Mouse (Mus musculus): ENCODE data around the gene Ncoa4. TPM values are rescaled to one million over a fixed set of nuclear protein-coding genes. Genes with fewer than 3 reads are reported as not detected.
"Not testable (repeated sequence)": the region's sequence is repeated elsewhere in the genome, so short reads cannot be mapped to it uniquely, and the experiment has no call there.

Gene Ncoa4
- 175 and 198 TPM in 2 replicates for total RNA-seq (2021)
- long read RNA-seq, experiment 1, full-length matches to known transcripts = 158 of 200 reads
- long read RNA-seq, experiment 1, partial matches to known transcripts = 18 of 200 reads
- long read RNA-seq, experiment 1, other reads (novel, unspliced or antisense) = 24 of 200 reads
- long read RNA-seq, experiment 2, full-length matches to known transcripts = 135 of 171 reads
- long read RNA-seq, experiment 2, partial matches to known transcripts = 16 of 171 reads
- long read RNA-seq, experiment 2, other reads (novel, unspliced or antisense) = 20 of 171 reads

DNA sequence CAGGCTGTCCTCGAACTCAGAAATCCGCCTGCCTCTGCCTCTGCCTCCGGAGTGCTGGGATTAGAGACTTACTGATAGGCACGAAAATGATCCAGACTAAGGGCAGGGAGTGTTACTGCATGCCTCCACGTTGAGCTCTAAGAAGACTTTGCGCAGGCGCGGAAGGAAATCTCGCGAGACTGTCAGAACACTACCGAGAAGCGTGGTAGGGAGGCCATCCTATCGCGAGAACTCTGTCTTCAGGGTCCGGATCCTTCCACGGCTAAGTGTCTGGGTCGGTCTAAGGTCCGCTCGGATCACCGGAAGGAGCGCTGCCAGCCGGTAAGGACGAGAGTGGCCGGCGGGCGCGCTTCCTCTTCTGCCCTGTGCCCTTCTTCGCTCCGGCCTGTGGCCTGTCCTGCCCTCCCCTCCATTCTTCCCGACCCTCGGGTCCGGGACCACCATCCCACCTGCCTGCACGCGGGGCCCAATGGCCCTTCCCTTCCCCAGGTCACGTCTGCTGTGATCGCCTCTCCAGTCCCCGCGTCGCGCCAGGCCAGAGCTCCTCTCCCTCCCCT lies at the start of gene Ncoa4:
Gene Ncoa4 (plus strand): TSS at position 176 of the 557 bp plus-strand sequence.
- DNase-seq = peak; percentile 99

DNA sequence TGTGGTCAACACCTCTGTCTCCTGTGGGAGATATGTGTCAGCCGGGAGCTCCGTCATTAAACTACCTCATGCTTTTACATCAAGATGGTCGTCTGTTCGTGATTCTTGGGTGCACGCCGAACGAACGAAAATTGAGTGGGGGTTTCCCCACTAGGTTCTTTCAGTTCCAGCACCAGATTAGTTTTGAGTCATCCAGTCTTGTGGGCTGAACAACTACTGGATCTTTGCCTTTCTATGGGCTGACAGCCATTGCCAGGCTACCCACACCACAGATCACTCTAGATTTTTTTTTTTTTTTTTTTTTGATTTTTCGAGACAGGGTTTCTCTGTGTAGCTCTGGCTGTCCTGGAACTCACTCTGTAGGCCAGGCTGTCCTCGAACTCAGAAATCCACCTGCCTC lies 47.5 kb upstream of the Ncoa4 start:
- not testable (repeated sequence) for DNase-seq

DNA sequence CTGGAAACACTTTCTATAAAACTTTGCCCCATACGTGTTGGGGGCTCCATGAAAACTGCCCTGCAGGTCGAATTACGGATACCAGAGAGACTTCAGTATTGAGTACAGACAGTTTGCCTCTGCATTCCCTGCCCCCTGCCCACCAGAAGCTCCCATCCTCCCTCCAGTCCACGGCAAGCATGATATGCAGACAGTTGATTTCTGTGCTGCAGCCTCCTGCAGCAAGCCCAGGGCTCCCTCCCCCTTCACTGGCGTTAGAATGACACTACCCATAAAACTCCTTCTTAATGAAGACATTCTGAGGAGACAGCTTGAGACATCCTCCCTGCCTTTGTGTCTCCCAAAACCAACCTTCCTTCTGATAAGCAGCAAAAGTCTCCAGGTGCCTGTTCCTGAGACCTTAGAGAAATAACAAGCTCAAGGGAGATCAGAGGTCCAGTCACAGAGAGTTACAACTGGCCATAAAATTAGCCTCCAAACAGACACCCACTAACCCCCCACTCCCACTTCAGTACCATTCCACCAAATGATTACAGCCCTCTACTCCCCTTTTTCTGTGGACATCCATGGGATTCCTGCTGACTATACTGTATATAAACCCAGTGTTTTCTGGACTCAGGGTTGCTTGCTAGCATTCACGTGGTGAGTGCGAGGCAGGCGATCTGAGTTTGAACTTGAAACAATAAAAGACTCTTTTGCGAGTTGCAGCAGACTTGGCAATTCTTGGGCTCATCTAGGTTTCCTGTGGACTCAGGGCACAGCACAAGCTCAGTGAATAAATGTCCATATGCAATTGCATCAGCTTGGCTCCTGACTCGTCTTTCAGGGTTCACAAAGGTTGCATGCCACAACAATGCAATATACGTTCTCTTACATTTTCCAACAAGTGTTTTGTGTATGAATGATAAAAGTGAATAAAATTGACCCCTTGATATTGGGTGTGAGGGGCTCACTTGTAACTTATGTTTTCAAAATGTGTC lies 38.4 kb upstream of the Ncoa4 start:
- DNase-seq = no peak

DNA sequence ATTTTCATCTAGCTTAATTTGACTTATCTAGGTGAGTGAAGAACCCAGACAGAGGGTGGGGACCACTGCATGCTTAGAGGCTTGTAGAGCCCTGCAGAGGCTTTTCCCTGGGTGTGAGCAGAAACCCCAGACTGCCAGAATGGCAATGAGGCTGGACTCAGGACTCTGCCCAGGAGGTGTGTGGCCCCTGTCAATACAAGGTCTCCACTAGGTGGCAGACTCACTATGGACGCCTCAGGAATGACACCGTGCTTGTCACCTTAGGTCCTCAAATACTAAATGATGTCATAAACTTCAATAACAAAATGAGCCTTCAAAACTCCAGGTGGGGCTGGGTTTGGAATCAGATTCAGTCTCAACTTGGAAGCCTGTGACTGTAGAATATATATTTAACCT lies 37.7 kb upstream of the Ncoa4 start:
- peak; percentile 46 for DNase-seq

DNA sequence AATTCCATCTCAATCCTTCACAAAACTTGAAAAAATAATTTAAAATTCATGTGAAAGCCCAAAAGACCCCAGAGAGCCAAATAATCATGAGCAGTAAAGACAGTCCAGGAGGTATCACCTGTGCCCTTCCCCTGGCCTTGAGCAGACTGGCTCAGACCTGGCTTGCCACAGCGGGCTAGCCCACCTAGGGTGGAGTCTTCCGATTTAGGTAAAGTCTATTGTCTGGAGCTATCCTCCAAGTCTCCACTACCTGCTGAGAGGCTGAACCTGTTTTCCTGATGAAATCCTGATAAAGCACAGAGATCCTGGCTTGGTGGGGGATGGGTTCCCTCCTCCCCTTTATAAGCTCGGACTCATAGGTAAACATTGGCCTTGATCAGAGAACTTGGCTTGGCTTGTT lies 35.4 kb upstream of the Ncoa4 start:
- no peak for DNase-seq

DNA sequence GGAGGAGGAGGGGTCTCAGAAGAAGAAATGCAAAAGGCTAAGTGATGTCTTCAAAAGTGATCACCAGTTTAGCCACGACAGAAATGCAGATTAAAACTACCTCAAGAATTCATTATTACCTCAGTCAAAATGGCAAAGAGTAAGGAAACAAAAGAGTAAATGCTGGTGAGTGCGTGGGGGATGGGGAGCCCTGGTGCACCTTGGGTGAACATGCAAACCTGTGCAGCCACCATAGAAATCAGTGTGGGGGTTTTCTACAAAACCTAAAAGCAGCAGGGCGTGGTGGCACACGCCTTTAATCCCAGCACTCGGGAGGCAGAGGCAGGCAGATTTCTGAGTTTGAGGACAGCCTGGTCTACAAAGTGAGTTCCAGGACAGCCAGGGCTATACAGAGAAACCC lies 34.4 kb upstream of the Ncoa4 start:
- not testable (repeated sequence) for DNase-seq

DNA sequence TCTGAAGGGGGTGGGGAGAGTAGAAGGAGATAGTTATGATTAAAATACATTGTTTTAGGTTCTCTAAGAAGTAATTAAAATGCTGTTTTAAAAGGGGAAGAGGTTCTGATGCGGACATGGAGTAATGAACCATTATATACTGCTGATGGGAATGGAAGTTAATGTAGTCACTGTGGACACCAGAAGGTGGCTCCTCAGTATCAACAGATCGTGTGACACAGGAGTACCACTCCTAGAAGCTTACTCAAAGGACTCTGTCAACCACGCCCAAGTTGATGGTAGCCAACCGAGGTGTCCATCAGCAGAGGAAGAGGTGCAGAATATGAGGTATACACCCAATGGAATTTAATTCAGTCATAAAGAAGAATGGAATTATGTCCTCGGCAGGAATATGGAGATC lies 31.3 kb upstream of the Ncoa4 start:
- no peak for DNase-seq

DNA sequence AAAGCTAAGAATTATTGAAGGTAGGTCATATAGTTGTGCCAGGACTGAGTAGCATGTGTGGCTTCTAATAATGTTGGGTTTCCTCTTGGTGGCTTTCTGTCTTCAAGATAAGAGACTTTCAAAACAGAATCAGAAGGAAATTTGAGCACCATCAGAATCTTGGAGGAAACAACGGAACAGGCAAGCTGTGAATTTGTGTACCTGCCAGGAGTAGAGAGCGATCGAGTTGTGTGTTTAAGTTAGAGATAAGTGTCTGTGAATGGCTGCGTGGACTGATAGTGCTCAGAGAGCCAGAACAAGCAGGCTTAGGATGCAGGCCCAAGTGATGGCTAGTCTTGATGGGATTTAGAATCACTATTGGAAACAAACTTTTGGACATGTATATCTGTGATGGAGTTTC lies 27.8 kb upstream of the Ncoa4 start:
- no peak for DNase-seq

DNA sequence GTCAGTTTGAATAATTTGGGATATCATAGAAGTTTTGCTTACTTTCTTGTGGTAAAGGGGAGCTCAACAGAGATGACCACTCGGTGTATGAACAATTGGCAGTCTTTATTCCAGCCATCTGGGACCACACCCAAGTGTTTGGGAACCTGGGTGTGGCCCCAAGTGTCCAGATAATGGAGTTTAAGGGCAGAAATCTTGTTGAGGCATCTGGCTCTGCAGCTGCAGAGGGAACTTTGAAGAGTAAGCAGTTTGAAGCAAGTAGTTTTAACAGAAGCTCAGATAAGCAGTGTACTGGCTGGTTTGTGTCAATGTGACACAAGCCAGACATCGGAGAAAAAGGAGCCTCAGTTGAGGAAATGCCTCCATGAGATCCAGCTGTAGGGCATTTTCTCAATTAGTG lies 25.4 kb upstream of the Ncoa4 start:
- DNase-seq = no peak

DNA sequence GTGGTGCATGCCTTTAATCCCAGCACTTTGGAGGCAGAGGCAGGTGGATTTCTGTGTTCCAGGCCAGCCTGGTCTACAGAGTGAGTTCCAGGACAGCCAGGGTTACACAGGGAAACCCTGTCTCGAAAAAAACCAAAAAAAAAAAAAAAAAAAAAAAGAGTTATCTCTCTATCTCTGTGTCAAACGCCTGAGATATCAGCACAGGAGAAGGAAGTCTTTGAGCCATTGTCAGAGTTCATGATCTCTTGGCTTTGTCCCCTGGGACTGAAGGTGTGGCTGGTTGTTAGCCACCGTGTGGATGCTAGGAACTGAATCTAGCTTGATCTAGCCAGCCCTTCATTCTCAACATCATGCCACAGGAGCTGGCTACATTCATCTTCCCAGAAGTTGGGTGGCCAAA lies 23.2 kb upstream of the Ncoa4 start:
- DNase-seq = not testable (repeated sequence)

DNA sequence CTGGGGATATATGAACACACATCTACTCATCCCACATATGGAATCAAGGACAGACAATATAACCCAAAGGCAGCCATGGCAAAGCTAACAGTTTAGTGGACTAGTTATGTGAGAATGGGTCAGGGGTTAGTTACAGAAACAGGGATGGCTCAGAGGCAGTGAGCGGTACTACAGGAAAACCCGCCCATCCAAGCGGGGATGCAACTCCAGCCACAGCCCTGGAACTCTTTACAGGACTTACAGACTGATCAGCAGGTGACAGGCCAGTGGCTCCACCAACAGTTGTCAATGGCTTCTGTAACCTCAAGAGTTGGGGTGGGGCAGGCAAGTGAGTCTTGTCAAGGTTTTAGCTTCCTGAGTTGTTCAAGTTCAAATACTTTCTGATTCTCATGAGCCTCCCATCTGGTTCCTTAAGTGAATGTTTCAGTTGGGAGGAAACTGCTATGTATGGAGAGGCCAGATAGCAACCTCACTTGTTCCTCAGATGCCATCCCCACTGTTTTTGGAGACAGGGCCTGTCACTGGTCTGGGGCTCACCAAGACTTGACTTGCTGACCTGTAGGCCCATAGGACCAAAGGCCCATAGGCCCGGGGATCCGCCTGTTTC lies 19.2 kb upstream of the Ncoa4 start:
- DNase-seq = no peak

DNA sequence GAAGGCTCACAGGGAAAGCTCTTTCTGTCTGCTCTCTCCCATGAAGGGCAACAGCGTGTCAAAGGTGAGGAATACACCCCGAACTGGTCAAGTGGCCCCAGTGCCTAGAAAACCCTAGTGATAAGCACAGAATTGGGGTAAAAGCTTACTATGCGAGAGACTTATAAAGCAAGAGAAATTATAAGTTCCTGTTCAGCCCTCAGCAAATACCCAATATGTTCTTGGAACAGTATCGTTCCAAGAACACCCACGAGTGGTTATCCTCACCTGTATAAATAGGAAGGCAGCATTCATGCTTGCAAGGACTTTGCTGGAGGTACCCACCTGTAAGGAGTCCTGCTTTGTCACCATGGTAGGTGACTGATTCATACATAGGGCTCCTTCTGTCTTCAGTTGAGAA lies 17.9 kb upstream of the Ncoa4 start, which contains the start of gene Msmb:
Gene Msmb (plus strand): TSS at position 301 of the 400 bp plus-strand sequence.
- no peak for DNase-seq

DNA sequence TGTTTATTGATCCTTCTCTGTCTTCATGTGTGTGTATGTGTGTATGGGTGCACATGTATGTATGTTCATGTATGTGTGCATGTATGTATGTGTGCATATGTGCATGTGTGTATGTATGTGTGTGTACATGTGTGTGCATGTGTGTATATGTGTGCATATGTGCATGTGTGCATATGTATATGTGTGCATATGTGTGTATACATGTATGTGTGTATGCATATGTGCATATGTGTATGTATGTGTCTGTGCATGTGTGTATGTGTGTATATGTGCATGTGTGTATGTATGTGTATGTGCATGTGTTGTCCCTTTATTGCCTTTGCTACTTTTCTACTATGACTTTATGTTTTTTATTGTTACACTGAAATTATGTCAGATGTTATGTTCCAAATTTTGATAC lies 14.9 kb upstream of the Ncoa4 start:
- no peak for DNase-seq

DNA sequence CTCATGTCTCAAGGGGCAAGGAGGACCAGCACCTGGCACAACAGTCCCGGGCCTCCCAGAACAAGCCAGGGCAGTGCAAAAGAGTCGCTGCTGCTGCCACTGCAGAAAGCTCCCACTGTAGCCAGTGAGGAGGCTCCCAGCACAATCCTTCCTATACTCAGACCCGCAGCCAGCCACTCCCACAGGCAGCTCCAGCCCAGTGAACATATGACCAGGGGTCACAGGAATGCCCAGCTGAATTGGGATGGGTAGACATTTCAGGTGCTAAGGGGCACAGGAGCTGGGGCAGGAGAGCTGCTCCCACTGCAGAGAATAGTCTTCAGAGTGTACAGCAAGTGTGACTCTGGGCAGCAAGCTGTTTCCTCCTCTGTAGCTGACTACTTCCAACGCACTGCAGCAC lies 14.3 kb upstream of the Ncoa4 start:
- no peak for DNase-seq

DNA sequence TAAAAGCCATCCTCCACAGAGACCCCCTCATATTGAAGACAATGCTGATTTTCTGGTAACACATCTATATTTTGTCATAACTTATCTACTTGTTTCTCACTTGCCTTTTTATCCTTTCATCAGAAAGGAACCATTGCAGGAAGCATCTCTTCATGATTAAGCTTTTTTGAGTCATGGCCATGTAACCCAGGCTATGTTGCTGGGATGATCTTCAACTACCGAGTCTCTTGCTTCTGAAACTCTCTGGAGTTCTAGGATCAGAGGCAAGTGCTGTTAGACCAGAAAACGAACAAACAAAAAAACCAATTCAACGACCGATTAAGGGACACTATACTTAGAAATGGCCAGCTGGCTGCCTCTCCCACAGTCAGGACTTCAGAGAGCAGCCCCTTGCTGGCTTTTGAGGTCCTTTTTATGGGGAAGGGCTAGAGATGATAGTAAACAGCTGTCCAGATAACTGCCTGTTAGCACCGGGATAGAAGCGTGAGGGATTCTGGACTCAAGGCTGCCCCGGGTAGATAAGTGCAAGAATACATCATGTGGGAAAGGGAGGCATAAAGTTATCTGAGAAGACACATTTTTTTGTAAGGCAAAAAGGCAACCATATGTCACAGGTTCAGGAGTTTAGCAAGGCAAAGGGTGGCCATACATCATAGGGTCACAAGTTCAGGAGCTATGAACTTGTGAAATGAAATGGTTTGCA lies 13.7 kb upstream of the Ncoa4 start:
- no peak for DNase-seq

DNA sequence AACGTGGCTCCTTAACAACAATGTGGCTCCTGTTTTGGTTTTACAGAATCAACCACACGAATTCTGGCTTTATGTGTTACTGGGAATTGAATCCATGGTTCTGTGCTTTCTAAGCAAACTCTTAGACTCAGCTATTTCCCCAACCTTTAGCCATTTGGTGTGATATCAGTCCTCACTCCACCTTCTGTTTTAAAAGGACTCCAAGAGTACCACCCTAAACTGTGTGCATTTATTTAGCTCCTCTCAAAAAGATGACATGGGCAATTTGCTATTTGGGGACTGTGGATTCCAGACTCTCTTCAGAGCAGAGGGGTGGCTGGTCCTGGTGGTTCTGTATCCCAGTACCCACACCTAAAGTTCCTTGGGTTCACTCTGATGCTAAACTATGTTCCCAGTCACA lies 13.1 kb upstream of the Ncoa4 start:
- DNase-seq = no peak

DNA sequence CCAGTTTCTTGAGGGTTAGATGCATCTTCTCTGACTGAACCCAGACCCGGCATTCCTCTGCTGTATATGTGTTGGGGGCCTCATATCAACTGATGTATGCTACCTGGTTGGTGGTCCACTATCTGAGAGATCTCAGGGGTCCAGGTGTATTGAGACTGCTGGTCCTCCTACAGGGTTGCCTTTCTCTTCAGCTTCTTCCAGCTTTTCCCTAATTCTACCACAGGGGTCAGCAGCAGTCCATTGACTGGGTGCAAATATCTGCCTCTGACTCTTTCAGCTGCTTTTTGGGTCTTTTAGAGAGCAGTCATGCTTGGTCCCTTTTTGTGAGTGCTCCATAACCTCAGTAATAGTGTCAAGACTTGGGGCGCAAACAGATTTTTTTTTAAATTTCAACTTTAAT lies 8.8 kb upstream of the Ncoa4 start:
- no peak for DNase-seq

DNA sequence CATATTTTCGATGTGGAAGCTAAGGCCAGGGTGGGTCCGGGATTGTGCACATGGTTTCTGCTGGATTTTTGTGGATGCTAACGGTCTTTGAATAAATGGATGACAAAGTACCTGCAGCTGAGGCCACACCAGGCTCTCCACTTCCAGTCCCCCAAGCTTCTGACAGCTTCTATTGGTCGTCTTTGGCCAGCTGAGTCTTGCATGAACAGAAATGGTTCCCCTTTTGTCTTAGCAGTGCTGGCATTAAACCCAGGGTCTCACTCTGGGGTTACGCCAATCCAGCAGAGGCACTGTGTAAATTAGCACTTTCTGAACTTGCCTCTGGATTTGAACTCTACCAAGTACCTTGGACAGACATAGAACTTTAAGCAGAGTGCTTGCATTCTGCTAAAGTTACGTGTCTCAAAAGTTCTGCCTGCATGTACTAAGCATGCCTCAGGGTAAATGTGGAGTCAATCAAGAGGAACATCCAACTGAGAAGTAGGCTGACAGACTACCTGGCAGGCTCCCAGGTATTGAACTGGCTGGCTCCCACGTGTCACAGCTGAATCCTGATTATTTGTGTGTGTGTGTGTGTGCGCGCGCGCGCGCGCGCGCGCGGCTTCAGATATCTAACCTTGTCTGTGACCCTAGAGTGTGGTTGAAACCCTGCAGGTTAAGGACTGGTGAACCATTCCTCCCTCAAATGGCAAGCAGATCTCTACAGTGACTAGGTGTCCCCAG lies 7.3 kb upstream of the Ncoa4 start:
- DNase-seq = no peak

DNA sequence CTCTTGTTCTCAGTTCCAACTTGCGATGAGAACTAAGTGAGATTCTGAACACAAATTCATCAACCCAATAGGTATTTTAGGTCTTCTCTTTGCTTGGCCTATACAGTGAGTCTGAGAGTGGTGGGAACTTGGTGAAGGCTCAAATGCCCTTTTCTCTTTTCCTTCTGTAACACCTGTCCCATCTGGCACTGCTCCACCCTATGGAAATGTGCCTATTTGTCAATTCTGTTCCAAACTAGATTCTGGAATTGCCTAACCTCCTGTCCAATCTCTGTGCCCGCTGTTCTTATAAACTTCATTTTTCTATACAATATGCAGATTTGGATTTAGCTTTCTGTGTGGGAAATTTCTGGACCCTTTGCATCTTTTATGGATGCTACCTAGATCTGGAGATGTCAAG lies 6.5 kb upstream of the Ncoa4 start:
- DNase-seq = peak; percentile 53

DNA sequence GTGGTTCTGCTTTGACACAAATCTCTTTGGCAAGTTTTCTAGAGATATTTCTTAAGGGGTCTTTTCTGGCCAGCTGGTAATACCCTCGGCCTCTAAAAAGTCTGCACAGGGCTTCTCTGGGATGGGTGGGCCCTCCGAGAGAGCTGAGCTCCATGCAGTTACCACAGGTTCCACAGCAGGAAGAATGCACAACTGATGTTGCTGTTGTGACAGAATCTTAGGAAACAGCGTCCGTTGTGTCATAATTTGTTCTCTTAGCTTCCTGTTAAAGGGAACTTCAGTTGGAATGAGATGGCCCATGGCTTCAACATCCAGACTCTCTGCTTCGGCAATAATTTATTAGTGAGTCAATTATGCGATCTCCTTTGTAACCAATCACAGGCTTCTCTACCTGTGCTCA lies 4.9 kb upstream of the Ncoa4 start:
- DNase-seq = no peak

DNA sequence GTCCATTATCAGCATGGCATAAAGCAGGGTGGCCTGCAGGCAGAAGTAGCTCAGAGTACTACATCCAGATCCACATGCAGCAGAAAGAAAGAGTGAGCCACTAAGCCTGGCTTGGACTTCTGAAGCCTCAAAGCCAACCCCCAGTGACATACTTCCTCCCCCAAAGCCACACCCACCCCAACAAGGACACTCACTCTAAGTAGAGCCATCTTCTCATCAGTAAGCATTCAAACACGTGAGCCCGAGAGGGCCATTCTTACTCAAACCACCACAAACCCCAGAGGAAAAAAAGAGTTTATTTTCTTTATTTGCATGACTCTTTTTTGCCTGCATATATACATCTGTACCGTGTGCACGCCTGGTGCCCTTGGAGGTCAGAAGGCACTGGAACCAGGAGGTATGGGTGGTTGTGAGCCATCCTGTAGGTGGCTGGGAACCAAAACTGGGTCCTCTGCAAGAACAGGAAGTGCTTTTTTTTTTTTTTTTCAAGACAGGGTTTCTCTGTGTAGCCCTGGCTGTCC lies 455 bp upstream of the Ncoa4 start:
- peak; percentile 51 for DNase-seq
